Mouse (Mus musculus) frontal cortex, postnatal 14 days (tissue): ENCODE data around the gene Ifngr1.

Experiments used
- DNase-seq, 2 experiments: peaks; one replicate each; pipeline ENCODE4 v3.0.0; 2022; ENCODE audit warnings: low spot score in 2 of 2

The Ifngr1 gene

DNA sequence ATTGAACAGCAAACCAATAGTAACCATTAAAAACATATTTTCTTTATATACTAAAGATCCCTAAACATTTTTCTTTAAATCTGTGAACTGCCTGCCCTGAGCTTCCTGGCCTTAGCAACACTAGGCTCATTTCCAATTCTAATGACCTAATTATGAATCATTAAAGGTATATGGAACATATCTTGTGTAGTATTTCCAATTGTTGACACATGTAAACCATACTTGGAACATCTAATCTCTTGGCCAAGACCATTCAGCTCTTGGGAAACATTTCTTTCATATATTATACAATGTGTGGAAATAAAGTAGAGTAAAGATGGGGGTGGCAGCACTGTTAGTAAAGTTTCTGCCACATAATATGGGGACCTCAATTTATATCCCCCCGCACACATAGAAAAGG, 47.9 kb downstream of the Ifngr1 start:
- no peak for DNase-seq

DNA sequence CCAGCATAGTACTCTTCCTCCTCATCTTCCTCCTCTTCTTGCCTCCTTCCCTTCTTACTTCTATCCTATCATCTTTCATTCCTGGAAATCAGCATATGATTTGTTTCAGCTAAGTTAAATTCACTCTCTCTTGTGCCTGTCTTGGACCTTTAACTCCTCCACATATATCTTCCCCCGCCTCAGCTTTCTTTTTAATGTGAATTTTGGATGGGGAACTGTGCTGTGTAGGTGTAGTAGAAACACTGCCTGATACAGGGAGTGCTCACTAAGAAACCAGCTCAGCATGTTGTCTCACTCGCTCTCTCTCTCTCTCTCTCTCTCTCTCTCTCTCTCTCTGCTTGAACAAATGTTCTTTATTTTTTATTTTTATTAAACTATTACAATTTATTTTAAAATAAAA, 53.4 kb downstream of the Ifngr1 start:
- DNase-seq, result no peak

DNA sequence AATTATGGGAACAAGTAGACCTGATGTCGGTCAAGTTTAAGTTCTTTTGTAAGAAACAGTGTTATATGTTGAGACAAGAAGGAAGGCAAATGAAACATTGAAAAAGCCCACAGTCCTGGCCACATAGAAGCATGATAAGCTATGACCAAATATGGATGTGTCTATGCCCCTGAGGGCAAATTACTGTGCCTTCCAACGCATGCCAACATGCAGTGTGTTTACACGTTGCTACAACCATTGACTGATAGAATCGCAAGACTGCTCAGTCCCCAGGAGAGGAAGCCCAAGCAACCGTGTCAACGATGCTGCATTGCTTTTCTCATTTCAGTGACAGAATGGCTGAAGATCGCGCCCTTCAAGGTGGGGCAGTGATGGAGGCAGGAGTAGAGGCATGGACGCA, 65.7 kb downstream of the Ifngr1 start:
- DNase-seq, result no peak
